Mouse (Mus musculus): ENCODE results near the gene D17H6S53E. TPM values are rescaled to one million over a fixed set of nuclear protein-coding genes. Genes with fewer than 3 reads are reported as not detected.

D17H6S53E gene
- total RNA-seq, 1 experiment from 2014 or later: 6.3 TPM

GRCm38 (mm10) chr17:35175382-35175781 is 49.2 kb downstream of the D17H6S53E start:
- ATAC-seq (replicated peaks; ENCODE audit: low read depth, poor library complexity, severe bottlenecking): no peak

- no peak for ATAC-seq (replicated peaks; ENCODE audit: low read depth, poor library complexity, severe bottlenecking)
Measured at GRCm38 (mm10) chr17:35175968-35176367, 49.8 kb downstream of the D17H6S53E start, which contains the start of gene Aif1. Gene Aif1, minus strand, starts transcription at chr17:35176068.

Other genes with a start within 250 kb of the D17H6S53E start
- gene Zbtb12, start 246.9 kb upstream of the D17H6S53E start, total RNA-seq (2017): 11.1 and 16.2 TPM in 2 replicates
- gene Gm20547, start 244.3 kb upstream of the D17H6S53E start, total RNA-seq (2017): not detected in 2 replicates
- 2.8 and 10.0 TPM in 2 replicates for gene C2, start 228.1 kb upstream of the D17H6S53E start, total RNA-seq (2017)
- gene Ehmt2, start 227.9 kb upstream of the D17H6S53E start, total RNA-seq (2017): 96.6 and 107 TPM in 2 replicates
- not detected in 2 replicates for gene Slc44a4, start 211.9 kb upstream of the D17H6S53E start, total RNA-seq (2017)
- gene Neu1, start 195.1 kb upstream of the D17H6S53E start, total RNA-seq (2017): 3.4 and 5.0 TPM in 2 replicates
- 79.3 and 84.3 TPM in 2 replicates for gene Hspa1b, start 167.1 kb upstream of the D17H6S53E start, total RNA-seq (2017)
- not detected in 2 replicates for gene Gm20481, start 156.5 kb upstream of the D17H6S53E start, total RNA-seq (2017)
- gene Hspa1a, start 154.2 kb upstream of the D17H6S53E start, total RNA-seq (2017): 33.5 and 47.4 TPM in 2 replicates
- 0.63 TPM in 1 of 2 replicates, not detected in the other for gene Hspa1l, start 153.7 kb upstream of the D17H6S53E start, total RNA-seq (2017)
- gene Lsm2, start 144.5 kb upstream of the D17H6S53E start, total RNA-seq (2017): 26.9 and 34.1 TPM in 2 replicates
- 174 and 210 TPM in 2 replicates for gene Vars, start 125.4 kb upstream of the D17H6S53E start, total RNA-seq (2017)
- 0.32 TPM in 1 of 2 replicates, not detected in the other for gene Vwa7, start 109.8 kb upstream of the D17H6S53E start, total RNA-seq (2017)
- gene Sapcd1, start 98.4 kb upstream of the D17H6S53E start, total RNA-seq (2017): 1.2 and 4.4 TPM in 2 replicates
- gene Msh5, start 79.6 kb upstream of the D17H6S53E start, total RNA-seq (2017): 3.8 and 4.2 TPM in 2 replicates
- 214 and 220 TPM in 2 replicates for gene Clic1, start 76.4 kb upstream of the D17H6S53E start, total RNA-seq (2017)
- gene Ddah2, start 67.3 kb upstream of the D17H6S53E start, total RNA-seq (2017): 21.3 and 26.7 TPM in 2 replicates
- not detected in 2 replicates for gene Ly6g6c, start 61.0 kb upstream of the D17H6S53E start, total RNA-seq (2017)
- not detected in 2 replicates for gene Mpig6b, start 60.2 kb upstream of the D17H6S53E start, total RNA-seq (2017)
- gene Ly6g6e, start 49.5 kb upstream of the D17H6S53E start, total RNA-seq (2017): not detected in 2 replicates
- not detected in 2 replicates for gene Ly6g6d, start 48.3 kb upstream of the D17H6S53E start, total RNA-seq (2017)
- gene Ly6g6f, start 40.8 kb upstream of the D17H6S53E start, total RNA-seq (2017): not detected in 2 replicates
- gene Abhd16a, start 37.1 kb upstream of the D17H6S53E start, total RNA-seq (2017): 33.1 and 38.8 TPM in 2 replicates
- not detected in 2 replicates for gene Ly6g5c, start 18.1 kb upstream of the D17H6S53E start, total RNA-seq (2017)
- gene Ly6g5b, start 10.9 kb upstream of the D17H6S53E start, total RNA-seq (2017): not detected in 2 replicates
- gene Gpank1, start 4.9 kb upstream of the D17H6S53E start, total RNA-seq (2017): 39.5 and 50.1 TPM in 2 replicates
- gene Csnk2b, start 4.3 kb upstream of the D17H6S53E start, total RNA-seq (2017): 286 and 306 TPM in 2 replicates
- not detected in 2 replicates for gene Apom, start 5.7 kb downstream of the D17H6S53E start, total RNA-seq (2017)
- 58.8 and 103 TPM in 2 replicates for gene Bag6, start 8.8 kb downstream of the D17H6S53E start, total RNA-seq (2017)
- 74.7 and 110 TPM in 2 replicates for gene Prrc2a, start 38.5 kb downstream of the D17H6S53E start, total RNA-seq (2017)
- gene Aif1, start 49.7 kb downstream of the D17H6S53E start, total RNA-seq (2017): 4.7 and 5.4 TPM in 2 replicates
- gene Lst1, start 62.1 kb downstream of the D17H6S53E start, total RNA-seq (2017): 44.3 and 51.6 TPM in 2 replicates
- 1.1 and 1.8 TPM in 2 replicates for gene Ltb, start 68.1 kb downstream of the D17H6S53E start, total RNA-seq (2017)
- gene Tnf, start 75.6 kb downstream of the D17H6S53E start, total RNA-seq (2017): 9.4 and 11.3 TPM in 2 replicates
- gene Lta, start 79.0 kb downstream of the D17H6S53E start, total RNA-seq (2017): not detected in 2 replicates
- not detected in 2 replicates for gene Gm16181, start 94.5 kb downstream of the D17H6S53E start, total RNA-seq (2017)
- 1.6 and 1.8 TPM in 2 replicates for gene Atp6v1g2, start 107.3 kb downstream of the D17H6S53E start, total RNA-seq (2017)
- 5.2 and 7.0 TPM in 2 replicates for gene Nfkbil1, start 109.4 kb downstream of the D17H6S53E start, total RNA-seq (2017)
- 199 and 218 TPM in 2 replicates for gene Ddx39b, start 115.4 kb downstream of the D17H6S53E start, total RNA-seq (2017)
- 427 and 466 TPM in 2 replicates for gene H2-D1, start 136.4 kb downstream of the D17H6S53E start, total RNA-seq (2017)
- gene H2-Q1, start 194.0 kb downstream of the D17H6S53E start, total RNA-seq (2017): 0.05 TPM in 1 of 2 replicates, not detected in the other
- not detected in 2 replicates for gene H2-Q2, start 215.9 kb downstream of the D17H6S53E start, total RNA-seq (2017)